Mouse (Mus musculus): ENCODE data around the gene Rag1.

DNA sequence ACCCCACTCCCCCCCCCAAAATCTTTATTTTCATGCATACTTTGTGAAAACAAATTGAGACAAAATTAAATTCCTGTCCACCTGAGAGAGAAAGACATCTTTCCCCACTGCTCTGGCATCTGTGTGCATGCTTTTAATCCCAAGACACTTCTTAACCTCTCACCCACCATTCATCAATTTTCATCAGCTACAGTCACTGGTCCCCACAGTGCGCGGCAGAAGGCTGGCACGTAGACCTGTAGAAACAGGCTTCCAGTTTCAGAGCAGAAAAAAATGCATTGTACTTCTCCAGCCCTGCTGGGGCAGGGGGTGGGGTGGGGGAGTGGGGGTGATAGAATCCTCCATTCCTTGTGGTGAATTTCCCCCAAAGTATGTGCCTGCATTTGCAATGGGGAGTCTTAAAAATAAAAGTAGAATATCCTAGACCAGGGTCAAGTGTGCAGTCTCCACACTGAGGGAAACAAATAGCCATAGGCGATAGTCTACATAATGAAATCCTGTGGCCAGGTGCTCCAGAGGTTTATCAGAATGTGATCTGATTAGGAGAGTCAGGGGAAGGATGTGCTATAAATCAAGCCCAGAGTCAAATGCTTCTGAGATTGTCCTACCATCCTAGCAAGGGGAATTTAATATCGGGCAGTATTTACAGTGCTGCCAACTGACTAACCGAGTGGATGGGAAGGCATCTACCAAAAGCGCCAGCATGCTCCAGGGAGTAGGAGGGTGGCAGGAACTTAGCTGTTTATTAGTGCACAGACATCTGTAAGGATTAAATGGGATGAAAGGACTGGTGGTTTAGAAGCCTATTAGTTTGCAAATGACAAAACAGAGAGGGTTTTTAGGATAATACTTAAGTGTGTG, 10.1 kb downstream of the Rag1 start:
- TF ChIP-seq CTCF (IDR thresholded peaks at IDR 0.05; ENCODE audit: low read depth, low read length) (no peak), GATA1 (IDR thresholded peaks at IDR 0.05; ENCODE audit: borderline replicate concordance, low read length) (no peak), GATA2 (IDR thresholded peaks at IDR 0.05; ENCODE audit: borderline replicate concordance, low read depth, low read length) (no peak), TAL1 (conservative IDR thresholded peaks at IDR 0.05; ENCODE audit: low read depth, low read length) (no peak)

All from G1E (cell line).